In genomic region chr12:38860168-38861115, GRCm38 (mm10) we compare ENCODE assay signal across 20 mouse cellular contexts.
A peak's percentile ranks its signal among the peaks of the same experiment; 100 is the strongest.
DNase-seq lines count a peak whose midpoint lies in the region; ATAC-seq and TF ChIP-seq lines count a peak whose summit lies in the region.
"Had no signal": no experiment of that assay in that cellular context is flagged by ENCODE, and none has a peak within 500 bp of the region (broad histone marks: within the 10 kb centered on the region; RNA-seq: fewer than 3 reads in every experiment).

No protein-coding gene starts in this region.

- TF ChIP-seq POLR2A in cerebellum, adult 2 months (IDR thresholded peaks at IDR 0.05; ENCODE audit: borderline replicate concordance, insufficient read depth, low read length) = no peak

- peak; percentile 75 for ATAC-seq in granulocyte monocyte progenitor cell, adult 5-6 weeks (replicated peaks; ENCODE audit: poor library complexity, severe bottlenecking)
- no peak; the same call in 1 of the 2 replicates for ATAC-seq in monocyte, adult 5-6 weeks (replicated peaks; ENCODE audit: insufficient number of reproducible peaks, low FRiP score, low TSS enrichment, poor library complexity, severe bottlenecking)
- ATAC-seq: hindbrain, postnatal 0 days had no signal

- H3K27me3 ChIP-seq in cerebellum, adult 2 months (ENCODE audit: control insufficient read depth, insufficient read depth, low read length) = no peaks in the 10 kb centered on the region
- H3K27me3 ChIP-seq: liver, embryonic 15.5 days; midbrain, embryonic 12.5 days; neural tube, embryonic 15.5 days had no signal

- no peak for TF ChIP-seq CTCF in cerebellum, adult 2 months (IDR thresholded peaks at IDR 0.05; ENCODE audit: borderline replicate concordance, insufficient read depth, low read depth, low read length)

- peaks cover 3% of the 10 kb centered on the region; the same call in 1 of the 2 replicates for H3K4me1 ChIP-seq in cerebellum, adult 2 months (ENCODE audit: control insufficient read depth, insufficient read depth, low read length)
- H3K4me1 ChIP-seq: heart, embryonic 10.5 days; liver, embryonic 15.5 days; neural tube, embryonic 15.5 days had no signal

- H3K4me3 ChIP-seq in cerebellum, adult 2 months (replicated peaks; ENCODE audit: insufficient read depth, low read depth, low read length) = no peak overlapping the region
- H3K4me3 ChIP-seq: heart, embryonic 10.5 days; liver, embryonic 15.5 days; midbrain, embryonic 12.5 days; neural tube, embryonic 15.5 days had no signal

- no peak for DNase-seq in cerebellum, adult 2 months
- DNase-seq in cerebellum, postnatal 10 days = no peak
- peak; percentile 42 for DNase-seq in retina, postnatal 1 day
- DNase-seq in retina, embryonic 14.5 days (ENCODE audit: low spot score) = no peak
- DNase-seq in neural tube, embryonic 10.5 days (ENCODE audit: extremely low spot score, low spot score) = no peak
- DNase-seq in thymus, postnatal 25 days = no peak
- DNase-seq: adrenal gland, adult 8-10 months; gastrocnemius, postnatal 25 days; heart, postnatal 36 days; kidney, adult 11 months; kidney, postnatal 10 days; layer of hippocampus, adult 9-11 months; thymus, adult 18-20 months had no signal

- peak overlapping the region; percentile 53; the same call in 1 of the 2 replicates for H3K27ac ChIP-seq in cerebellum, adult 2 months (ENCODE audit: insufficient read depth, low read length)
- H3K27ac ChIP-seq: heart, embryonic 10.5 days; hindbrain, postnatal 0 days; liver, embryonic 15.5 days; midbrain, embryonic 12.5 days; neural tube, embryonic 15.5 days had no signal

- 42% methylated on average over 7 of the region's 7 CpGs for WGBS in cerebellum, adult 2 months
